Mouse (Mus musculus): Measurements from ENCODE around the gene Smtnl1.
"Not testable (repeated sequence)": the region's sequence is repeated elsewhere in the genome, so short reads cannot be mapped to it uniquely, and the experiment has no call there.

The Smtnl1 gene

DNA sequence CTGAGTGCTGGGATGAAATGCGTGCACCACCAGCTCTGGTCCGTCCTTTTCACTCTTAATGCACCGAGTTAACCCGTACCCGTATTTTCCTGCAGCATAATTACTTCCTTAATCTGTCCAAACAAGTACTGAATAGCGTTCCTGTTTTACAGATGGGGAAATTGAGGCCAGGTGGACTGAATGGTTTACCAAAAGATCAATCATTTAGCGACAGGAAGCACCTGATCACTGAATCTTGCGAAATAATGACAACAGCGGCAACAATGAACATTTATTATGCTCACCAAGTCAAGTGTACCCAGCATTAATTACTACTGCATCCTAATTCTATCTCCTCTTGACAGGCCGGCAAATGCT lies 16.1 kb upstream of the Smtnl1 start, which contains the start of gene Slc43a1:
Gene Slc43a1, plus strand, starts transcription at position 258 of the 357 bp plus-strand sequence.
- DNase-seq (ENCODE audit: low spot score in 2 of 2): no peak

DNA sequence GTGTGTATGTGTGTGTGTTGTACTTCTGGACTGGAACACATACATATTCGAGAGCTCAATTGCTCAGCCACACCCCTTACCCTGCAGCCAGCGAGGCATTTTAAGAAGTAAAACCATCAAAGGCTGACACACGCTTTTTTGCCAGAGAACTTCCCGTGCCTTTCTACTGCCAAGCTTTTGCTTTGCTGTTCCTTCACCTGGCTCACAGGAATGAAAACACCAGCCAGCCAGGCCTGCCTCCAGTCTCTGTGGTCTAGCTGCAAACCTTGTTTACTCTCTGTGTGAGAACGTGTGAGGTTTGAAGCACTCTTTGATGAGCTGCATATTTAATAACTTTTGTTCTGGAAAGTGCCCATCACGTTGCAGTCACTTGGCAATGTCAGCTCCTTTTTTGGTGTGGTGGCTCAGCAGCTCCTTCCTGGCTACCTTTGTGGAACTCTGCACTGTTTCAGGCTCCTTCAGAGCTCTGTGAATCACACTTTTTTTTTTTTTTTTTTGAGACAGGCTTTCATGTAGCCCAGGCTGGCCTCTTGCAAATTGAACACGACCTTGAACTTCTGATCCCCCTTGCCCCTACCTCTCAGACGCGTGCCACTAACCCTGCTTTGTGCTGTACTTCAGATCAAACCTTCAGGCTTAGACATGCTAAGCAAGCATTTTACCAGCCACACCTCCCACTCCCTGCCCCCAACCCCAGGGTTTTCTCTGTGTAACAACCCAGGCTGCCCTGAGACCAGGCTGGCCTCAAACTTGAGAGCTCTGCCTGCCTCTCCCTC lies 15.6 kb upstream of the Smtnl1 start:
- DNase-seq (ENCODE audit: low spot score in 2 of 2): no peak

DNA sequence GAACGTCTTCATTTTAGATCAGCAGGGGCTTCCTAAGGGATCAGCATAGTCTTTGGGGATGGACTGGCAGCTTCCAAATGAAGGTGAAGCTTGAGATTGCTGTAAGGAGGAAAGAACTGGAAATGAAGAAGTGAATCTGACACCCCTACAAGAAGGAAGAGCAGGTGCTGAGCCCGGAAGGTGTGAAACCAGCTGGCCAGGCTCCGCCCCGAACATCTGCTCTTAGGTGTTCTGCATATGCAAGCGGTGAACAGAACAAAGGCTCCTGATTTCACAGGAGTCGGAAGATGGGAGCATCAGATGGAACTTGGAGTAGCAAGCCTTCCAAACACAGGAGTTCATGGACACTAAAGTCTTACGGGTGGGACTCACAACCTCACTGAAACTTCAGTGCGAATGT lies 14.7 kb upstream of the Smtnl1 start:
- no peak for DNase-seq (ENCODE audit: low spot score in 2 of 2)

DNA sequence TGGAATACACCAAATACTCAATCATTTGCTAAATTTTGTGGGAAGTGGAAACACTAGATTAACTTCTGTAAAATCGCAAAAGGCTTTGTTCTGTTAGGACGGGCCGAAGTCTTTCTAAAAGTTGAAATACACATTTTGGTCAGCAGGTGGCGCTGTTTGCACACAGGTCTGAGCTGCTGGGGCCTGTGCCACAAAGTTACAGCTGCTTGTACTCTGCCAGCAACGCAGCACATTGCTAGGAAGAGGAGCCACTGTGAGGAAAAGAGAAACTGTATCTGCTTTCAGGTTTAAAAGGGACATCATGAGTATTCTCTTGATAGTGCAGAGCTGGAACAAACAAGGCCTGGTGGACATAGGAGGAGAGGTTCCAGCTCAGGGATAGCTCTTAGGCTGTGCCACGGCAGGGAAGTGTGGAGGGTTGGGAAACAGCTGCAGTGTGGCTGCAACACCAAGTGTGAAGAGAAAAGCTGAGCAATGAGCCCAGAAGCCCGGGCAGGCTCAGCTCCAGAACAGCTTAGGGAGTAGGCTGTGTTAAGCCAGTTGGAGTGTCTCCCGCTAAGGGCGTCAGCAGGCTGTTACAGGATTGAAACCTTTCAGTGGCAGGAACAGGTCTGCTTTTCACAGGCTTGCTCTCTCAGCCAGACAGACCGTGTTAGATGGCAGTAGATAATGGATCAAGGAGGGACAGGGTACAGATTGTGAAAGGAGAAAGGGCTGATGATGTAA lies 9.4 kb upstream of the Smtnl1 start:
- DNase-seq (ENCODE audit: low spot score in 2 of 2): peak; percentile 75 to 86

DNA sequence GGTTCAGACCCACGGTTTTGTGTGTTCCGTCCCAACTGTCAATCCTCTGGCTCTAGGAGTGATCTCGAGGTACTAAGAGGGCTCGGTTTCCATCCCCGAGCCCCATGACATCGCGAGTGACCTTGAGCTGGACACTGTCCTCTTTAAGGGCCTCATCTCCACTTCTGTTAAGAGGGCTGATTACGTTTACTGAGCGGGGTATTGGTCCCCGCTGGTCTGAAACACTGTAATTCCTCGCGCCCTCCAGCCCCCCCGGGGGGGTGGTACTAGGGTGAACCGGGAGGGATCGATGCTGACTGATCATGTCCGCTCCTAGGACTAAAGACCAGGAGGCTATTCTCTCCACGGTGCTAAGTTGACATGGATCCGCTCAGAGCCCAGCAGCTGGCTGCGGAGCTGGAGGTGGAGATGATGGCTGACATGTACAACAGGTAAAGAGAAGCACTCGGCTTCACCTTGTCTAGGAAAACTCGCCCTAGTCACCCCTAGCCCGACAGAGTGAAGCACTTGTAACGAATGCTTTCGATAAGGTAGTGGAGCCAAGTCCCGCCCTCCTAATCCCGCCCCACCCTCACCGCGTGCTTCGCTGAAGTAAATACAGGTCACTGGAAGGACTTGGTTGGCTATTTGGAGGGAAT lies 5.0 kb upstream of the Smtnl1 start:
- DNase-seq (ENCODE audit: low spot score in 2 of 2): no peak

DNA sequence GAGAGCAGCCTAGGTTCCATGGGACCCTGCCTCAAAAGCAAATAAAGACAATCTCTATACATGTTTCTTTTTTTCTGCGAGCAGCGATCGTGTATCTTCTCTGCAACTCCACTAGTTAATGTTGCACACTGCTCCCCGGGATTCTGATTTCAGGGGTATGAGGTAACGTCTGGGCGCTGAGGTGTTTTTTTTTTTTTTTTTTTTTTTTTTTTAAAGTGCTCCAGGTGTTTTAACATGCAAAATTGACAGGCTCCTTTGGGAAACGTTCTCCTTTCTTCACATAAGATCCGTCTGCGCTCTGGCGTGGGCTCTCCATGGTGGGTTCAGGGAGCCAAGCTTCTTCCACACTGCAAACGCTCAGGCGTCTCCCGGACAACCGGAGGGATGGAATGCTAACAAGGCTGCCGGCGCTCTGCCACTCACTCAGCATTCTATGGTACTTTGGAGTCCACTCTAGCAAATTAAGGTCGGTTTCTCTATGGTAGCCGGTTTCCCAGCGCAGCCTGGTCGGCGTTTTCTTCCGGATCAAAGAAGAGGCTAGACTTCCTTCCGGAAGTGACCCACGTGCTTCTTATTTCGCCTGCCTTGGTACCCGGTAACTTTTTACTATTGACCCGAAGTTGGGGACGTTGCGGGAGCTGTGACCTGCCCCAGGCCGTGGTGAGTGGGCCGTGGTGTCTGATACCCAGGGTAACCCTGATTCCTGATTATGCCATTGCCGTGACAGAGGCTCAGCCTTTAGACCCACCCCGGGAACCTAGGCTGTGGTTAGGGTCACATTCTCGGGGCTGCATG lies 4.2 kb upstream of the Smtnl1 start, which contains the start of gene Timm10:
Gene Timm10, plus strand, starts transcription at position 510 of the 795 bp plus-strand sequence.
- DNase-seq (ENCODE audit: low spot score in 2 of 2): peak; percentile 78 to 82

DNA sequence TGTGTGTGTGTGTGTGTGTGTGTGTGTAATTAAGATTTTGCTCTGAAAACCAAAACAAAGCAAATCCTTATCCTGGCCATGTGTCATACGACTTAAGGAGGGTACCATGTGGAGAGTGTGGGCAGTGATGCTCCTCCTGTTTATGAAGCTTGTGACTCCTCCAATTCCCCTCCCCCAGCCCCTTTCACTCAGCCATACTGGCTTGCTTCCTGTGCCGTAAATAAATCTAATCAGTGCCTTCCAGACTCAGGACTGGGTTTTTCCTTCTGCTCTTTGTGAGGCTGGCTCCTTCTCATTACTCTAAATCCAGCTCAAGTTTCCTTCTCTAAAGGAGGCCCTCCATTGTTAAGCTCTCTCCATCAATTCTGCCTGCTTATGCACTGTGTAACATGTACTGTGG lies 785 bp upstream of the Smtnl1 start:
- no peak for DNase-seq (ENCODE audit: low spot score in 2 of 2)

DNA sequence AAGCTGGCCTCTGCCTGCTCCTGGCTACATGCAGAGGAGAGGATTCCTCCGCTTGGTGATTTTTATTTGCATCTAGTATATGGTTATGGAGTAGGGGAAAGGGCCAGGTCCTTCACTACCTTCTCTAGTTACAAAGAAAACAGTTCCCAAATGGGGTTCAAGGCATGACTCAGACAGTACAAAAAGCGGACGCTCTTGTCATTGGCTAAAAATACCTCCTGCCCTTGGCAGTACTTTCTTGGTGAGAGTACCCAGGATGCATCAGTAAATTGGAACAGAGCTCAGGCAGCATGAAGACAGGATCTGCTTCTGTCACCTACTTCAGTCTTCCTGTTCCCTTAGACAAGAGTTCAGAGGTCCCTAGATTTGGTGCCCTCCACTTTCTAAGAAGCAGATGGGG lies 2.6 kb downstream of the Smtnl1 start:
- DNase-seq (ENCODE audit: low spot score in 2 of 2): no peak

DNA sequence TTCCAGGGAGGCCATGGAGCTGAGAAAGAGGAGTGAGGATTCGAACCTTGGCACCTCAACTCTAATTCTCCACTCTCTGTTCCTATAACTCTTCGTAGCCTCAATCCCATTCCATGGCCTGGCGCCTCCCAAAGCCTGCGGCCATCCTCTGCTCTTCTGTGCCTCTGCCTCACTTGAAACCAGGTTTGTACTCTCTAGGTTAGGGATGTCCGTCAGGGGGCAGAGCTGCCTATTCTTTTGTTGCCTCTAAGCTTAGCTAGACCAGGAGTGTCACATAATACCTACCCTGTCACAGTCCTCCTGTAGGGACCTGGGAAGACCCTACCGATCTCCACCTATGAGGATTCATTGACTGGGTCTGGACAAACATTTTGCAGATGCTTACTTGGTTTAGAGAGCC lies 9.8 kb downstream of the Smtnl1 start:
- no peak for DNase-seq (ENCODE audit: low spot score in 2 of 2)

DNA sequence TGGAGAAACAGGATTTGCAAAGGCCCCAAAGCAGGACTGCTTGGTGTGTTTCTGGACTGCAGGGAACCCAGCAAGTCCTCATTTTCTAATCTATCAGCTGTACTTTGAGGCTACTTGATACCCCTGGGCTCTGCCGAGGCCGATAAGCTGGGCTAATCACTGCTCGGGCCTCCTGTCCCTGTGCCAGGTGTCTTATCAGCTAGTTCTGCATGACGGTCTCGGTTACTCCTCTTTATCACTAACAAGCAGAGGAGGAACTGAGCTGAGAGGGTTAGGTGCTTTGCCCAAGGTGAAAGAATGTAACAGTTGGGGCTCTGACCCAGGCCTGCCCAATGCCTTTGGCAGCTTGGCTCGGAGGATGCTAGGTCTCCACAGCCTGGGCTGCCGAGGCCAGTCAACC lies 10.6 kb downstream of the Smtnl1 start:
- DNase-seq (ENCODE audit: low spot score in 2 of 2): no peak

DNA sequence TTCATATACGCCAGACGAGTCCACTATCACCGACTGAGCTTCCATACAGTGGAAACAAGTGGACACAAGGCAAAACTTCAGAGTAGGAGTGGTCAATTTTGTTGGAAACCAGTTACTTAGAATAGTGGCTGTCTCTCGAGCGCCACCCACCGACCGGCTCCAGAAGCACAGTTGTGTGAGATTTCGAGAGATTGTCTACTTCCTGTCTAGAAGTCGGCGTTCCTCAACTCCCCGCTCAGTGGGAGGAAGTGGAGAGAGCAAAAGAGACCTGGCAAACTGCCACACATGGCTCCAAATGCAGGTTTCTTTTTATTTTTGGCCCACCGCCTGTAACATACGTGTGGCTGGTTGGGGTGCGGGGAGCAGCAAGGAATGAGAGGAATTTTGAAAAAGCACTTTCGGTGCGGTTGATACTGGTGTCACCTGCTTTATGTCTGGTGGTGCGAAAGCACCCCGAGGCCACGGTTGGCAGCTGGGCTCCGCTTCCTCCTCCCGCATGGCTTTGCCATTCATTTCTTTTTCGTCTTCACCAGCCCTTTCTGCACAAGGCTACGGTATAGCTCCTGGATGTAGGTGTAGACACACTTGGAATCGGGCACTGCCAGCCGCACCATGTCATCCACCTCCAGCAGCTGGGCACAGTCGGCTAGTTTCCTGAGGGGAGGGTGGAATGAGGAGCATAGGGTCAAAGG lies 11.4 kb downstream of the Smtnl1 start:
- DNase-seq (ENCODE audit: low spot score in 2 of 2): peak; percentile 80 to 84

DNA sequence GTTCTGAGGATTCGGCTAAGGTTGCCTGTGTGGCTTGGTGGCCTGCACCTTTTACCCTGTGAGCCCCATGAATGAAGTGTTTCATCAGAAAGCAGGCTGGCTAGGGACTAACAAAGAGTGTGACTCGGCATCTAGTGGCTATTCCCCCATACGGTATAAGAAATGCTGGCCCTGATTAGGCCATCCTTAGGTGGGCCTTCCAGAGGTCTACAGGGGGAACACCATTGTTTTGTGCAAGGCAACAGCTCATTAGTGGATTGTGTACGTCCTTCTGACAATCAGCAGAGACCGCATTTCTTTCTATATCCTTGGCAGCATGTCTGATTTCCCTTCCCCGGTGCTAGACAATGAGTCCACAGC lies 11.9 kb downstream of the Smtnl1 start:
- no peak for DNase-seq (ENCODE audit: low spot score in 2 of 2)

DNA sequence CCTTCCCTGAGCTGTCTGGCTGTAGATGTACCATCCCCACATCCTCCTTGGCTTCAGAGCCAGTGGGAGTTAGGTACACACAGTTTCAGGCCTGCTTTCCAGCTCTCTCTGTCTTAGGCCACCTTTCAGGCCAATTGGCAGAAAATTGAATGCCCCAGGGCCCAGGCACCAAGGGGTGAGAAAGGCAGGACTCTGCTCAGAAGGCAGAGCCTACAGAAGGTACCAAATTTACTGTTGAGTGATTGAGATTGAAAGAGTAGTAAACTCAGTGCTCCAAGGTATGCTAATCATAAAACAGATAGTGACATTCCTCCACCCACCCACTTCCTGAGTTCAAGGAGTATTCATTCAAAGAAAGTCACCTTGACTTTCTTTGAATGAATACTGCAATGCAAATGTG lies 13.1 kb downstream of the Smtnl1 start:
- DNase-seq (ENCODE audit: low spot score in 2 of 2): no peak

DNA sequence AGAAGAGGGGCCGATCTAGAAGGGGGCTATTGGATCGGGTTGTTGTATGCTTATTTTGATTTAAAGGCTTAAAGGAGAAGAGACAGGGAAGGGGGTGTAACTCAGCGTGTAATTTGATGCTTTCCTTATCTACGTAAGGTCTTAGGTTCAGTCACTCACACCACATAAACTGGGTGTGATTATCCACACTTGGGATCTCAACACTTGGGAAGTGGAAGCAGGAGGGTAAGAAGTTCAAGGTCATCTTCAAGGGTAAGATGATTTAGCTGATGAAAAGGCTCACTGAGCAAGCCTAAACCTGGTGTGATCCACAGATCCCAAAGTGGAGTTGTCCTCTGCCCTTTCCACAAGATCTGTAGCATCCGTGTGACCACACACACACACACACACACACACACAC lies 15.9 kb downstream of the Smtnl1 start:
- no peak for DNase-seq (ENCODE audit: low spot score in 2 of 2)

DNA sequence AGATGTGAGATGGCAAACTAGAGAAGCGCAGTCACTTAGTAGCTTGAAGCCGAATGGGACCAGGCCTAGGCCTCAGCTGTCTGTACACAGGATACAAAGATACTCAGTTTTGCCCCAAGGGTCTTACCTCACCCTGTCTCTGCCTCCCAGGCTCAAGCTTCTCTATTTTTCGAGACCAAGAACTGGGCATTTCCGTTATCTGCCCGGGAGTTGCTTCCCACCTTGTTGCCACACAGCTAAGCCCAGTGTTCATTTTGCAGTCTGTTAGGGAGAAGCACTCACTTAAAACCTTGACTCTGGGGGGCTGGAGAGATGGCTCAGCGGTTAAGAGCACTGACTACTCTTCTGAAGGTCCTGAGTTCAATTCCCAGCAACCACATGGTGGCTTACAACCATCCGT lies 18.5 kb downstream of the Smtnl1 start:
- DNase-seq (ENCODE audit: low spot score in 2 of 2): no peak

DNA sequence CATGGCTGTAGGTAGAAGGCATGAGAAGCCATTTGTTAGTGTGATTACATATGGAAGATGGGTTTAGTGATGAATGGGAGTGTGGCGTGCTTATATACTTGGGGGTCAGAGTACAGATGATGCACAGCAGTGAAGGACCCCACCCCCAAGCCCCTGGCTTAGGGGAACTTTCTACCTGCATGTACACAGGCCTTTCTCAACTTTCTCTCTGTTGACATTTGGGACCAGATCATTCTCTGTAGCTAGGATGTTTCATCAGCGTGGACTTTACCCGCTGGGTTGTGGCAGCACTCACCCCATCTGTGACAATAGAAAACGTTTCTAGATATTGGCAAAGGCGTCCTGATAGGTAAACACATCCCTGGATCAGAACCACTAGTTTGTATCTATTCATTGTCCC lies 21.2 kb downstream of the Smtnl1 start:
- DNase-seq (ENCODE audit: low spot score in 2 of 2): not testable (repeated sequence)

DNA sequence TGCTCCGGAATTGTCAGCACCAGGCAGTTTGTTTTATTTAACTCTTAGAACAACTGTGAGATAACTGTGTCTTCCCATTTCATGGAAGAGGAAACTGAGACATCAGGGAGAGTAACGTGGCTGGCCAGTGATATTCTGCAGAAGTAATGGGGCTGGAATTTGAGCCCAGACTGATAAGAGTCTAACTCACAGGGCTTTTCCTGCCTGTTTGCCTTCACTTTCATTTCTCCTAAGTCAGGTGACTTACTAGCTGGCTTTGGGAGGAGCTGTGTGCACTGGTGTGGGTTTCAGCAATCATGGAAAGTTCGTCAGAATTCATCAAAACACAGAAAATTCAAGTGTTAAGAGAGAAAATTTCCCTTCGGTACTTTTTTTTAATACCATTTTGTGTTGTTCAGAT lies 22.1 kb downstream of the Smtnl1 start:
- no peak for DNase-seq (ENCODE audit: low spot score in 2 of 2)

DNA sequence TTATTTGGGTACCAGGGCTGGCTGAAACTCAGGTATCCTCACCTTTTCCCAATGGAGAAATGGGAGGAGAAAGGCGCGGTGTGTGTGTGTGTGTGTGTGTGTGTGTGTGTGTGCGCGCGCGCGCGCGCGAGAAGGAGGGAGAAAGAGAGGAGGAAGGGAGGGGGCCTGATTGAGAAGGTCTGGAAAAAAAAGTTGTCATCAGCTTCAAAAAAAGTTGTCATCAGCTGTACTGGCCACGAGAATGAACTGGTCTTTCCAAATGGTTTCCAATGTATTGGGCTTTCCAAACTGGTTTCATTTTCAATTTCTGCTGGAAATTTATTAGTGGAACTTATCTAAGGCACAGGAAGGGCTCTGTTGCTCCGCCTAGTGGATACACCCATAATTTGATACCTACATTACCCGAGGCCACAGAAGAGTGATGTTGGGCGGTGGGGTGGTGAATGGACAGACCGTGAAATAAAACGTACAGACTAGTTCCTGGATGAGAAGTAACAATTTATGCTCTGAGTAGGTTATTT lies 23.4 kb downstream of the Smtnl1 start:
- peak; percentile 39 to 69 for DNase-seq (ENCODE audit: low spot score in 2 of 2)

DNA sequence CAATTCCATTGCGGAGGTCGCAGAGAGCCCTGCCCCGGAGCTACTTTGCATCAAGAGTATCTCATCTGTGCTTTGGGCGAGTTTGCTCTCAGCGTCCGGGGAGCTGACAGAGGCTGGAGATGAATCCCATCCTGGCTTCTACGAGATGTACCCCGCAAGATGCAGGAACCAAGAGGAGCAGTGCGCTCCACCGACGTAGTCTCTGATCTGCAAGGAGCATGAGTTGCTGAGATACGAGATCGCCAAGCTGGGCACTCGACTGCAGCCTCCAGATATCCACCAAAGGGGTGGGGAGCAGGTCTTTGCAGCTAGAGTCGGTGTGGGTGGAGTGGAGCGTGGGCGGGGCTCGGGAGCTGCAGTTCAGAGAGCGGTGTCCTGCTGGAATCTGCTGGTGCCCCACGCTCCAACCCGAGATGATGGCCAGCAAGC lies 23.9 kb downstream of the Smtnl1 start, which contains the start of gene Ube2l6:
Gene Ube2l6, plus strand, starts transcription at position 336 of the 429 bp plus-strand sequence.
- peak; percentile 59 to 74 for DNase-seq (ENCODE audit: low spot score in 2 of 2)

DNA sequence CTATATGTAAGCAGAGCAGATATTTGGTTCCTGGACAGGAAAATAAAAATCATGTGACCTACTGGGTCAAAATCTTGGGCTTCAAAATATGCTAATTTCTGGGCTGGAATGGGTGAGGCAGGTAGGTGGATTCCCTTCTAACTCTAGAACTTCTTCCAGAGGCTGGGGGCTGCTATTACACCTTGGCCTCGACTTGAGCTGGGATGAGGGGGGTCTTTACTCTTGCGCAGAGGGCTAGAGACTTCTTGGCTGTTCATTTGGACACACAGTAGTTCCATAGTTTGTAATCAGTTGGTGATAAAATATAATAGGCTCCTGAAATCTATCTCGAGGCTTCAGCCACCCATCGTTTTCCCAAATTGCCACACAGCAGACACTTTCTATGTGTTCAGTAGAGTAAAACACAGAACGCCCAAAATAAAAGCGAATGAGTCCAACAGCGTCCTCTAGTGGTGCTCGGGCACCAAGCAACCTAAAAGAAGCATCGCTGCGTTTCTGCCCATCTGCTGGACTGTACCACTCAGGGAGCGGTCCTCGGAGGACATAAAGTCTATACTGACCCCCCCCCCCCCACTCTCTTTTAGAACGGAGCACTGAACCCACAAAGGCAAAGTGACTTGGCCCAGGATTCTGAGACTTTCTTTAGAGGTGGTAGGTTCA lies 24.5 kb downstream of the Smtnl1 start:
- DNase-seq (ENCODE audit: low spot score in 2 of 2): peak; percentile 71 to 73

Data from urinary bladder, postnatal 4 days (tissue).